Mouse (Mus musculus): ENCODE data around the gene Sort1.
"Not testable (repeated sequence)": the region's sequence is repeated elsewhere in the genome, so short reads cannot be mapped to it uniquely, and the experiment has no call there.

Sort1 gene

DNA sequence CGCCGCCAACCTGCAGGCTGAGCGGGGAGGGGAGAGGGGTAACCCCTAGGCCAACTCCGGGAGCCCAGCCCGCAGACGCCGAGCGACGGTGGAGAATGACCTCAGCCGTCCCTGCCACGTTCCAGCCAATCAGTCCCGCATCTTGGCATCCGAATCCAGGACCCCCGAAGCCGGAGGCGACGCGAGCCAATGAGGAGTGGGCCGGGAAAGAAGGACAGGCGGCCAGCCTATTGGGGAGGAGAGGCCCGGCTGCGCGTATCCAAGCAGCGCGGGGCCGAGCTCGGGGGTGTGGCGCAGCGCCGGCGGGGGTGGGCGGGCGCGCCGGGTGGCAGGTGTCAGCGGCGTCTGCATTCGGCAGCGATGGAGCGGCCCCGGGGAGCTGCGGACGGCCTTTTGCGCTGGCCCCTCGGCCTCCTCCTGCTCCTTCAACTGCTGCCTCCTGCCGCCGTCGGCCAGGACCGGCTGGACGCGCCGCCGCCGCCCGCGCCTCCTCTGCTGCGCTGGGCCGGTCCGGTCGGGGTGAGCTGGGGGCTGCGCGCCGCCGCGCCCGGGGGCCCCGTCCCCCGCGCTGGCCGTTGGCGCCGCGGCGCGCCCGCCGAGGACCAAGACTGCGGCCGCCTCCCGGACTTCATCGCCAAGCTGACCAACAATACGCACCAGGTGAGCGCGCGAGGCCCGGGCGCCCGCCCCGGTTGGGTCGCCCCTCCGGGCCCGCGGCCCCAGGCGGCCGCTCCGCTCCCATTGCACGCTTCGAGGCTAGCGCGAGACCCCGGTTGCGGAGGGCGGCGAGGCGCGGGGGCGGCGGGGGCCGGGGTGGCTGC is at the start of gene Sort1:
TSS of gene Sort1 (plus strand) at position 302 of the 821 bp plus-strand sequence.
- DNase-seq (ENCODE audit: low read depth, low spot score): peak; percentile 71

DNA sequence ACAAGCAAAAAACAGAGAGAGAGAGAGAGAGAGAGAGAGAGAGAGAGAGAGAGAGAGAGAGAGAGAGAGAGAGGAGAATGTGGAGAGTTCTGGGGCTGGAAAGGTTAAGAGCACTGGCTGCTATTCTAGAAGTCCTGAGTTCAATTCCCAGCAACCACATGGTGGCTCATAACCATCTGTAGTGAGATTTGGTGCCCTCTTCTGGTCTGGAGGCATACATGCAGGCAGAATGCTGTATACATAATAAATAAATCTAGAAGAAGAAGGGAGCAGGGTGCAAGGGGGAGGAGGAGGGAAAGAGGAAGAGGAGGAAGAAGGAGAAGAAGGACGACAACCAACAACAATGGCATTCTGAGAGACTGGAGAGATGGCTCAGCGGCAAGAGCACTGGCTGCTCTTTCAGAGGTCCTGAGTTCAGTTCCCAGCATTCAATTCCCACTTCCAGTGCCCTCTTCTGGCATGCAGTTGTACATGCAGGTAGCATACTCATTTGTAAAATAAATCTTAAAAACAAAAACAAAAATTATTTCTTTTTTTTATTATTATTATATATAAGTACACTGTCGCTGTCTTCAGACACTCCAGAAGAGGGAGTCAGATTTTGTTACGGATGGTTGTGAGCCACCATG is 46.3 kb upstream of the Sort1 start:
- DNase-seq (ENCODE audit: low read depth, low spot score): not testable (repeated sequence)

DNA sequence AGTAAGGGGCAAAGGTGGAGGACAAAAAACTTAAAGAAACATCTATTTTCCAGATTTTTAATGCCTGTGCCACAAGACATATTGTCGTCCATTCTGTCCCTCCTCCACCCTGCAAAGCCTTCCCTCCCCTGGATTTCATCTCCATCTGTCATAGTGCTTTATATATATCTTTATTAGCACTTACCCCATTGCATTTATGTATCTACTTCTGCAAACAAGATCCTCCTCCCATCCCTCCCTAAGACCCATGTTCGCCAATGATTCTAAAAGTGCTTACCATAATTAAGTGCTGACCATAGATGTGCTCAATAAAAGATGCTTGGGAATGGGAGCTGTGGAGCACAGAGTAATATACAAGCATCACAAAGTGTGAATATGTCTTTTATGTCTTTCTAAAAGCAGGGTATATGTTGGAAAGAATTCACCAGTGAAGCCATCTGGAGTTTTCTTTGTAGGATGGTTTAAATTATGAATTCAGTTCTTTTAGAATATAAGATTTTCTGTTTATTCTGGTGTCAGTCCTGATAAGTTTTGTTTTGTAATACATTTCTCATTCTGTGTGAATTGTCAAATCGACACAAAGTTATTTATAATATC is 42.5 kb upstream of the Sort1 start:
- DNase-seq (ENCODE audit: low read depth, low spot score): no peak

DNA sequence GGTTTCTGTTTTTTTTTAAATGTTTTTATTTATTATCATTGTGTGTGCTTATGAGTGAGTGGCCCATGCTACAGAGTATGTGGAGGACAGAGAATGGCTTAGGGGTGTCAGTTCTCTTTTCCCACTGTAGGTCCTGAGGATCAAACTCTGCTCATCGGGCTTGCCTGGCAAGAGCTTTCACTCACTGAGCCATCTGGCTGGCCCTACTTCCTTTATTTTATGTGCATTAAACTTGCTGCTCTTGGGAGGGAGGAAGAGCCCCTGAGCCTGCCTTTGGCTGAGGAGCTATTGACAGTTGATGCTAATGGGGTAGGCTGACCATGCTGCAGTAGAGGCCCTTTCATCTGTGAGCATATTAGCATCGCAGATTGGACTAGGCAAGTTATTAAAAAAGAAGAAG is 37.0 kb upstream of the Sort1 start:
- no peak for DNase-seq (ENCODE audit: low read depth, low spot score)

DNA sequence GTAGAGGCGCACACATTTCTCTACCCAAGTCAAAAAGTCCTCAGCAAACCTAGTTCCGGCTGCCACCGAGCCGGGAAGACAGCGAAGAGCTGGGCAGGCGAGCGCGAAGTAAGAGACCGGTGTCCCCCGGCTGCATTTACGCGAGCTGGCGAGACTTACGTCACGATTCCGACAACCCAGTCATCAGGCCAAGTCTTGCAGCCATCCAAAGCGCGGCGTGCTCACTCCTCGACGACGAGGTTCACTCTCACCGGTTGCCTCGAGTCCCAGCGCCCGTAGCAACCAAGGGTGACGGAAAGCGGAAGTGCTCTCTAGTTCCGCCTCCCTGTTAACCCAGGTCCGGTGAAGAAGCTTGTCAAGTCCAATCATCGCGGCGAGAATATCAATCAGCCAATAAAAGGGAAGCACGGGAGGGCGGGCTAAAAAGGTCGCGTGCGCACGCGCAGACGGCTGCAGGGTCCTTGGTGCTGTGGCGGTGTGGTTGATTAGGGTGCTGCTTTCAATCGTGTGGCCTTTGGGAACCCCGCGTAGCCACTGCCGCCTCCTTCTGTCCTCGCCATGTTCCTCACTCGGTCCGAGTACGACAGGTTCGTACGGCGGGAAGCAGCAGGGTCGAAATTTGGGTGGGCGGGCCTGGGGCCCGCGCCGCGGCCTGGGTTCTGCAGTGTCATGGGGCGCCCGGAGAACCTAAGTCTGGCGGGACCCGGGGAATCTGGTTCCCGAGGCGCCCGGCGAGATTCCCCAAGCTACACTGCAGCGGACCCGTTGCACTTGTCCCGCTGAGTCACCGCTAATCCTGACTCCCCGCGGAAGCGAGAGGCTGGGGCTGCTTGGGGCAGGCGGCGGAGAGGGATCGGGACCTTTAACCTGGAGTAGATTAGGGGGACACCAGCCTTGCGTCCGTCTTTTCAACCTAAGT is 26.9 kb upstream of the Sort1 start, which contains the start of gene Psma5:
TSS of gene Psma5 (plus strand) at position 208 of the 919 bp plus-strand sequence.
- peak; percentile 98 for DNase-seq (ENCODE audit: low read depth, low spot score)

DNA sequence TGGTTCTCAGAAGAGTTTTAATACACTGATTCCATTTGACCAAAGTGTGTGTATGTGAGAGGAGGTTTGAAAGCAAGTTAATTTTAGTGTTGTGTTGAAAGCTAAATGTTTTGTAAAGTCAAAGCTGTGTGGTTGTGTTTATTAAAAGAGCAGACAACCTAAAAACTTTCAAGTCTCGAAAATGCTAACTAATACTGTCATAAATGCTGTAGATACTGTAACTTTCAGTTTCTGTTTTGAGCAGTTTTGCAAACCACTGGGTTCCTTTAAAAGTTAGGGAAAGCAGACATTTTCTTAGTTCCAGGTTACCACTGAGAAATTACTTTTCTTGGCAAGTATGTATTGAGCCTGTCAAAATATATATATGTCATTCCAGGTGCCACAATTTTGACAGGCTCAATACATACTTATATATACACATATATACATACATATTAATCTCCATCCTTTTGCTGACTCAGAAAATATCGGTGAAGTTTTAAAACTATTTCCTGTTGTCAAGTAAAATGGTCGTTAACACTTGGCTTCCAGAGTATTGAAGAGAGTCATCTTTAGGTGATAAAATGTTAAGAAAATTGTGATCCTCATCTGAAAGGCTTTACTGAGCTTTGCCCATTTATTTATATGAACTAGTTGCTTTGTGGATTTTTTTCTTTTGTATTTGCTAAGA is 25.9 kb upstream of the Sort1 start:
- DNase-seq (ENCODE audit: low read depth, low spot score): no peak

DNA sequence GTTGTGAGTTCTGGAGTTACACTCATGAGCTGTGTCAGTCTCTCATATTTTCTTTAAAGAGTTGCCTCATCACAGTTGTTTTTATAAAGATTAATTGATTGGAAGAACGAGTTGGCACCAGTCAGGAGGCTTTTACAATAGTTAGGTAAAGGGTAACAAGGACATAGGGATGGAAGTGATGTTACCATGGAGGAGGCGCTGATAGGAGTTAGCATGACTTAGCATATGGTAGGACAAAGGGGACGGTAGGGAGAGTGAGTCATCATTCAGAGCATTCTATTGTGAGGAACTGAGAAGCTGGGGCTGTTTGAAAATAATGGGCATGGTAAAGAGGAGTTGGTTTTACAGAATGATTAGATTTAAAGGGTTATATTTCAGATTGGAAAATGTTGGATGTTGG is 24.6 kb upstream of the Sort1 start:
- DNase-seq (ENCODE audit: low read depth, low spot score): no peak

DNA sequence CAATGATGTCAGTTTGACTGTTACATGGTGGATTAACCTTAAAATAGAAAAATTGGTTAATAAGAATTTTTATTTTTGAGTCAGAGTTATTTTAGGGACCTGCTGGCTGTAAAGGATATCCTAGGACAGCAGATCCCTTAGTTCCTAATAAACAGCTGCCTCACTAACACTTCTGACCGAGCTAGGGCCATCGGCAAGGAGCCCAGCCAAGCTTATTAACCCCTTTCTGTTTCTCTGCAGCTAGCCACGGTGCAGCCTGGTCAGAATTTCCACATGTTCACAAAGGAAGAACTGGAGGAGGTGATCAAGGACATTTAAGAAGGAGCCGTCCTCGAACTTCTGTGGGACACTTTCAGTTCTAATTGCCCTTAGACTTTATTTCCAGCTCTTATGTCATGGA is 4.4 kb upstream of the Sort1 start:
- DNase-seq (ENCODE audit: low read depth, low spot score): not testable (repeated sequence)

DNA sequence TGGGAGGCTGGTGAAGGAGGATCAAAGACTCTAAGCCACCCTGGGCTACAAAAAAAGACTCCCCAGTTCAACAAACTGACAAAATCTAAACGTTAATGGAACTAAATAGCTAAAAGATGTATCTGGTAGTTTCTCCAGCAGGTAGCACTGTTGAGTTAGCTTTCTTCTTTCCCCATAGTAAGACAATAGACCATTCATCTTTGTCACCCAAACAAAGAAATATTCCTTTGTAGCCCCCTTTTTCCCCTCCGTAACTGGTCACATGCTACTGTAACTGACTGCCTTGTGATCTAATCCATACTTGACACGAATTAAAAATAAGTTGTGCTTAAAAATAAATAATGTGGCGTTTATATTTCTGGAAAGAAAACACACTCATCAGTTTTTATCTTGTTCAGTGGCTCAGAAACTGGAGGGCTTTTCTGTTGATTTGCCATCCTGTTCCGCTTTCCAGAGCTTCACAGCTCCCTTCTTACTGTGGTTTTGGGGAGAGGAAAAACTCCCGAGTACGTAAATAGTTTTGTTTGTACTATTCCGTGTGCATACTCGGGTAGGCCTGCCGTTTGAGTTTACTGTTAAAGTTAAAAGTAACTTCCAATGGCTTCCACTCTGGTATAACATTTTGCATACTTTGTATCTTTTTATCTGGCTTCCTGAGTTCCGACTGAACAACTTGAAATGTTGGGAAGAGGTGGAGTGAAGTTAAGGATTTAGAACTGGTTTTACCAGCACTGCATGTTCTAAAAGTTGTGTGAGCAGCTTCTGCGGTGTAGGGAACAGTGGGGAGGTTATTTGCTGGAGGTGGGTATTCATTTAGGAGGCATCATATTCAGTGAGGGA is 1.3 kb upstream of the Sort1 start:
- no peak for DNase-seq (ENCODE audit: low read depth, low spot score)

DNA sequence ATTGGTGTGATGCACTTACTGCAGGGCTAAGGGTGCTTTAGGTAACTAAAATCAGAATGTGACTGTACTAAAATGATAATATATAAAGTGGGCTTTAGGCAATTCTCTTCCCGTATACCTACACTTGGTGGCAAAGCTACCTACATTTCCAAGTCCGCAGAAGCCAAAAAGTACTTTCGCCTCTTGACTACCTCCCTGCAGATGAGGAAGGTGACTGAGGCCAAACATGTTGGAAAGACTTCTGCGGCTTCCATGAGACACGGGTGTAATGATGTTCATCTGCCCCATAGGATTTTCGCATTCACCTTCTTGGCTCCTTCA is 681 bp upstream of the Sort1 start:
- DNase-seq (ENCODE audit: low read depth, low spot score): no peak

DNA sequence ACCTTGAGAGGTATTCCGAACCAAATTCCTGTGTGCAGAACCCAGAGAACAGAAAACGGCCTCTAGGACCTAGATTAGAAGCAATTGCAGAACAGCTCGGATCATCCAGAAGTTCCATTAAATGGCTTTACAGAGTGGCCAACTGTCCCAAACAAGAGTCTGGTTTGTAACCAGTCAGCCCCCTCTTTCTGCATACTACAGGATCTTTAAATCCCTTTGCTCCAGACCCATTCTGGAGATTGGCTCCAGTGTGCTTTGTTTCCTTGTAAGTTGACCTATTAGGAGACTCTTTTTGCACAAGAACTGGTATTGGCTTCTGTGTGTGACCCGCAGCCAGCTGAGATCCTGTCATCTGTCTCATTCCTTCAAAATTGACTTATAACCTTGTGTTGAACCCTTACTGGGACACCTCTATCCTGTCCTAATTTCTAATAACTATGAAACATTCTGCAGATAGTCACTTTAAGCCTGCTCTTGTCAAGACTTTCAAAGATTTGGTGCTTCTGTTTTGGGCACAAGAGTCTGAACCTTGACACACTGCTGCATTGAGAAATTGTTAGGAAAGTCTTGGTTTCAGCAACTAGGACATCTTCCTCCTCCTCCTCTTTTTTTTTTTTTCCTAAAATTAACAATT is 1.3 kb downstream of the Sort1 start:
- DNase-seq (ENCODE audit: low read depth, low spot score): no peak

DNA sequence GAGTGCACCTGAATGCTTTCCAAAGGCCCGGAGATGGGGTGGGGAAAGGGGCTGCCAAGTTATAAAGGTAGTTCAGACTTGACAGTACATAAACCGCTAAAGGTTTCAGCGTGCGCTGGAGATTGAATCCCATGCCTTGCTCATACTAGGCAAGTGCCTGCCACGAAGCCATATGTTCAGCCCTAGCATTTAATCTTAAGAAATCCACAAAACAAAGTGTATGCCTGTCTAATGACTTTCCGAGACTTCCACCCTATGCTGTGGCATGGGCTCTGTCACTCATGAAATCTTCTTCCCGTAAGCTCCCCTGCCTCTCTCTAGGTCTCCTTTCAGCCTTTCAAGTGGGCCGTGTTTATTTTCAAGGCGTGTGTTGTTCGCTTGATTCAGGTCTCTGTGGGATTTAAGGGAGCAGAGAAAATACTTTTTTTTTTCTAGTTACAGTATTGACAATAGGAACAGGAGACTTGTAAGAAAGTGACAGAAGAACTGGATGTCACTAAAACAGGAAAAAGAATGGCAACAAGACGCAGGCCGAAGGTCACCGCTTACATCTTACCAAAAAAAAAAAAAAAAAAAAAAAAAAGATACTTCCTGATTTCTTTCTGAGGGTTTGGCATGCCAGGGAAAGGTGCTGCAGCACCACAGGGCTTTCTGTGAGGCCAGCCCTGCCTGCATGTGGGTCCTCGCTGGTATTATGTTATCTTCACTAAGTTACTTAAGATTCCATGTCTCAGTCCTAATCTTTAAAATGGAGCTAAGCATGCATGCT is 3.0 kb downstream of the Sort1 start:
- no peak for DNase-seq (ENCODE audit: low read depth, low spot score)

DNA sequence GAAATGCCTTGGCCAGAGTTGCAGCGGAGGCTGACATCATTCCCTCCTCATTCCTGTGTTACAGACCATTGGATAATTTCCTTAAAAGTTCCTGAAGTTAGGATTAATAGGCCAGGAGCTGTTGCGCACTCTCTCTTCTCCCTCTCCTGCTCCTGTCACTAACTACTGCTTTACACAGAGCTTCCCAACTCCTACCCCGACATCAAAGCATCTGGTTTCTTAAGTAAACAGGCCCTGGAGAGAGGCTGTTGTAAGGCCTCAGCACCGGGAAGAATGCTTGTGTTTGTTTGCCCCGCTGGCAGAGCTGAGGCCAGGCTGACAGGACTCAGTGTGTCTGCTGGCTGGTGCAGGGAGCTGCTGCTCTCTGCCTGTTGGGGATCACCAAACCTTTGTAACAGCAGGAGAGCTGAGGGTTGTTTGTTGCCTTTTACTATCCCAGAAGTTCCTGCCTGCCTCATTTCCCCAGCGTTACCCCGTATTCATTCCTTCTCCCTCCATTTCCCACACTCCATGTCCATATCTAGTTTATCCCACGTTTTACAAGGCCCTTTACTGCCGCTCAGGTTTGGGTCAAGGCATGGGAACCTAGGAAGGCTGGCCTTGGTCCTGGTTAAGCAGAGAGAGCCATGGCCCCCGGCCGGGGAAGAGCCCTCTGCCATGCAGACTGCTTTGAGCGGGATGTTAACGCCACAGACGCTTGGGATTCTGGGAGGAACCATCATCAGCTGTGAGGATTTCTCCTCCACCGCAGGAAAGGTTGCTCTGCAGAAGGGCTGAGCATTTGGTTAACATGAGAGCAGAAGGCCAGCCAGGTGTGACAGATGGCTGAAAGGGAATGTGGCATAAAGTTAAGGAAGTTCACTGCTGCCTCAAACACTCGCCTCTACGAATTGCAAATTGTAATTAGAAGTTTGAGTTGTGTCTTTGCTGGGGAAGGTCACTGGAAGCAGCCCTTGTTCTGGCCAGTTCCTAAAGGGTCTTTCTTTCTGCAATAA is 4.2 kb downstream of the Sort1 start:
- DNase-seq (ENCODE audit: low read depth, low spot score): no peak

DNA sequence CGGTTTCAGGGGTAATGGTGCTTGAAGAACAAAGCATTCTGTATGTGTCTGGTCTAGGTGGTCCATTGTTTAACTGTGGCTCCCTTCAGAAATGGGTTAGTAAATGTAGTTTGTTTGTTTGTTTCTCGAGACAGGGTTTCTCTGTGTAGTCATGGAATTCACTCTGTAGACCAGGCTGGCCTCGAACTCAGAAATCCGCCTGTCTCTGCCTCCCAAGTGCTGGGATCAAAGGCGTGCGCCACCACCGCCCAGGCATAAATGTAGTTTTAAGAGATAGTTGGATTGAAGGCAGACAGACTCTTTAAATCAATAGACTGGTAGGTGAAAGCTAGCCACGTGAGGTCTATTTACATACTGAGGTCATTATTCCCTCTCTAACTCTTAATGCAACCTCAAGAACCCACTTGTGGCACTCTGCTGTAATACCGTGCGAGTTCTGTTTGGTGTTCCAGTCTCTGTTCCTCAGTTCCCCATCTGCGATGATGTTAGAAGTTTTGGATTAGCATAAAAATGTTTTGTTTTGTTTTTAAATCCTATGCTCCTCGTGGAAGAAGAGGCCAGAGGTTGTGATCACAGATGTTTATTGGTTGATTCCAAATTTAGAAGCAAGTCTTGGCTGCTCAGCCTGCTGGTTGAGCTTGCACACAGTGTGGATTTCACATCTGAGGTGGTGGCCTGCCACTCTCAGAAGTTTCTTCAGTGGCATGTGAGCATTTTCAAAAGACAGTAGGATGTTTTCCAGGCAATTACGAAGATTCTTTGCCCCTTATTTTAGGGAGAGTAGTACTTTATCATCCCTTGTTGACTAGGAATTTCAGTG is 5.6 kb downstream of the Sort1 start:
- no peak for DNase-seq (ENCODE audit: low read depth, low spot score)

DNA sequence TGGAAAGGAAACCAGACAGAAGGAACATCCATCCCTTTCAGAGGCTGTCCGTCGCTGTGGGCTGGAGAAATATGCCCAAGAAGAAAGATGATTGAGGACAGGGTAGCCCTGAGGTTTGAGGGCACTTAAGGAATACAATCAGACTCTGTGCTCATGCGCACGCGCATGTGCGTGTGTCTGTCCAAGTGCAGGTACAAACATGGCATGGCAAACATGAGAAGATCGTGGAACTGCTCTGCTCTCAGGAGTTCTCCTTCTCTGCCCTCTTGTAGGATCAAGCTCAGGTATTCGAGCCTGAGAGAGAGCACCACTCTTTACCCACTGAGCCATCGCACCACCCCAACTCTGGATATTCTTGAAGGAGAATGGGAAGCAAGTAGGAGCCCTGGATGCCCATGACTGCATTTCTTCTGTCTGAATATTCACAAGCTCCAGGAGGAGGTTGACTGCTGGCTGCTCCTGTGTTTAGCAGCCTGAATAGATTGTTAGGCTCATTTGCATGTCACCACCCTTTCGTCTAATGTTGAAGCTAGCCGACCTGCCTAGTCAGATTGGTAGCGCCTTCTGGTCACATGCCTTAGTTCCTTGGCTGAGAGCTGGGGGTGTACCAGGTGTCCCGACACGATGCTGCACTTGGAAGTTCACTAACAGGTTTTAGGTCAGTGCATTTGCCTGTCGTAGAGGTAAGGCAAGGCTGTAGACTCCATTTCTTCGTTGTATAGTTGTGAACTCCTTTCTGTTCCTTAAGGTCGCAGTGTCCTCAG is 7.3 kb downstream of the Sort1 start:
- DNase-seq (ENCODE audit: low read depth, low spot score): no peak

DNA sequence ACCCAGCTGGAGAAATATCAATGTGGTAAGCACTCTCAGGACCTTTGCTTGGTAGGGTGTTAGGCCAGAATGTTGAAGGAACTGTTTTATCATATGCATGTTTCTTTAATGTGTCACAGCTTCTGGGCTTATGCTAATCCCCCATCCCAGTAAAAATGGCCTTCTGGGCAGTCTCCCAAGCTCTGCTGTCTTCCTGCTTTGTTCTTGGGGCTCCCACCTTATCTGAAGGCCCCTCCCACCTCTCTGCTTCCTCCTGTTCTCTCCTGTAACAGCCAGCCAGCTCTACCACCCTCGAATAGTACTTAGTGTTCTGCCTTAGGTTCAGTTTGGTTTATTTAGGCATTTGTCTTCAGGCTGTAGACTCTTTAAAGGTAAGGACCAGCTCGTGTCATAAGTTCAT is 10.5 kb downstream of the Sort1 start:
- DNase-seq (ENCODE audit: low read depth, low spot score): no peak
